In the genomic region with DNA sequence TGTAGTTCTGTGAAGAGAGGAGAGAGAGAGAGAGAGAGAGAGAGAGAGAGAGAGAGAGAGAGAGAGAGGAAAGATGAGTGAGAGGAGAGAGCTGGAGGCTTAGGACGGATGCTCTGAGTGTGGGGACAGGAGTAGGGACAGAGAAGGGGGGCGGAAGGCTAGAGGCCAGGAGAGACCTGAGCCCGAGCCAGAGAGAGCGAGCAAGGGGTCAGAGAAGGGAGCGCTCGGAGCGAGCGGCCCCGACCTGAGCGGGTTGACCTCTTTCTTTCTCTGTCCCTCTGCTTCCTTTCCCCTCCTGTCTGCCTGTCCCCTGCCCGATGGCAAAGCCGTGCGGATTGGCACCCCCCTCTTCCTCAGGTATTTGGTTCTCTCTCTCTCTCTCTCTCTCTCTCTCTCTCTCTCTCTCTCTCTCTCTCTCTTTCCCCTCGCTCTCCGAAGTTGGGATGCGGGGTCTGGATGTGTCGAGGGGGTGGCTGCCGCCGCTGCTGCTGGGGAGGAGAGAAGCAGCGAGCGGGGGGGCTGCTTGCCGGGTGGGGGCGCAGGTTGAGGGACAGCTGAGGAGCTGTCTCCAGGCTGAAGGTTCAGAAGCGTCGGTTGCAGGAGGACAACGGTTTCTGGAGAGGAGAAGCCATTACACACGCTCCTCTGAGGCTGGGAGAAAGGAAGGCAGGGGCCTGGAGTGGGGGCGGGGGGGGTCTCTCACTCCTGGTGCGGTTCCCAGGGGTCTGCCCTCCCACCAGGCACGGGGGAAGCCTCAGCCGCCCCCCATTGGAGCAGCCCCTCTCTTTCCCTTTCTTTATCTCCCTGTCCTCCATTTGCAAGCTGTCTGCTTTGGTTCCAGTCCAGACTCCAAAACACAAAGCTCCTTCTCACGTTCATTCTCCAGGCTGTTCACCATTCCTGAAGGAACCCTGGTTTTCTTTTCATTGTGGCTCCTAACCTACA, we compare ENCODE assay signal across 8 mouse cellular contexts. TPM values are rescaled to one million over a fixed set of nuclear protein-coding genes. Genes with fewer than 3 reads are reported as not detected.
DNase-seq lines count a peak whose midpoint lies in the region; ATAC-seq and TF ChIP-seq lines count a peak whose summit lies in the region.

No protein-coding gene starts in this region.

- H3K4me2 ChIP-seq in heart, postnatal 0 days (ENCODE audit: low read depth, low read length), result peak overlapping the region; percentile 98
- H3K4me2 ChIP-seq in midbrain, embryonic 12.5 days (replicated peaks), result peak overlapping the region; percentile 80

- CTCF ChIA-PET in Patski (lab: Charles Lee), result interaction anchor here (0.9 to 1.3 kb wide), 3 partner anchors 524 to 1017 kb away, joined by 3 read pairs; no protein-coding TSS in a partner anchor

- intact Hi-C loops in gastrocnemius, postnatal 36 days (cut with DNase I), result loop anchor here (5.0 kb wide), 3 partner anchors 63 to 293 kb away; no protein-coding TSS in a partner anchor

- no peaks in the 10 kb centered on the region for H3K36me3 ChIP-seq in heart, postnatal 0 days (replicated peaks; ENCODE audit: control insufficient read depth, insufficient read depth, low read length)
- 0 out of 2 replicates have a peak, but pooled peaks cover 3% of the 10 kb centered on the region for H3K36me3 ChIP-seq in midbrain, embryonic 12.5 days

- no peak for TF ChIP-seq EP300 in heart, postnatal 0 days (IDR thresholded peaks at IDR 0.05; ENCODE audit: low read depth)

- H3K27me3 ChIP-seq in Patski, result no peaks in the 10 kb centered on the region
- H3K27me3 ChIP-seq in heart, postnatal 0 days (ENCODE audit: control insufficient read depth, insufficient read depth, low read length), result no peaks in the 10 kb centered on the region
- no peaks in the 10 kb centered on the region for H3K27me3 ChIP-seq in midbrain, embryonic 12.5 days

- WGBS in heart, postnatal 0 days, result 2% methylated on average over 18 of the region's 32 CpGs
- 0% methylated on average over 19 of the region's 32 CpGs for WGBS in midbrain, embryonic 12.5 days

- peak overlapping the region; percentile 85 for H3K27ac ChIP-seq in heart, postnatal 0 days (ENCODE audit: low read depth)
- H3K27ac ChIP-seq in midbrain, embryonic 12.5 days (replicated peaks), result peak overlapping the region; percentile 98

- H3K9me3 ChIP-seq in heart, postnatal 0 days (replicated peaks; ENCODE audit: control insufficient read depth, low read length), result no peaks in the 10 kb centered on the region
- H3K9me3 ChIP-seq in midbrain, embryonic 12.5 days, result no peaks in the 10 kb centered on the region

- H3K4me3 ChIP-seq in heart, postnatal 0 days (ENCODE audit: low read depth, low read length), result peak overlapping the region; percentile 70
- H3K4me3 ChIP-seq in midbrain, embryonic 12.5 days, result peak overlapping the region; percentile 86

- peak; percentile 33 for DNase-seq in gastrocnemius, adult 18-20 months (ENCODE audit: low spot score)
- no peak for DNase-seq in gastrocnemius, postnatal 36 days
- DNase-seq in Patski (ENCODE audit: low read depth, low spot score), result no peak
- DNase-seq in embryo, embryonic 9.5 days (ENCODE audit: extremely low spot score), result peak; percentile 76
- peak; percentile 57 for DNase-seq in heart, postnatal 0 days (ENCODE audit: low spot score)
- peak; percentile 34 to 43 for DNase-seq in layer of hippocampus, postnatal 14 days (ENCODE audit: low spot score in 2 of 2)
- peak; percentile 60 for DNase-seq in yolk sac, embryonic 10.5 days (ENCODE audit: low spot score)

- H3K9ac ChIP-seq in heart, postnatal 0 days (replicated peaks; ENCODE audit: low read depth, low read length), result peak overlapping the region; percentile 66
- peak overlapping the region; percentile 98 for H3K9ac ChIP-seq in midbrain, embryonic 12.5 days (replicated peaks)

- in situ Hi-C loops in Patski (cut with MboI; ENCODE audit: low pct_unique_long_range_greater_than_20kb), result loop anchor here (5.0 to 10.0 kb wide), 2 partner anchors 293 to 1014 kb away; no protein-coding TSS in a partner anchor

- POLR2A ChIA-PET in Patski (lab: Charles Lee), result interaction anchor here (0.6 to 1.1 kb wide), 11 partner anchors 24 to 1744 kb away, joined by 3 to 6 read pairs (median 3); no protein-coding TSS in a partner anchor

- peak; percentile 21 for TF ChIP-seq CTCF in Patski (IDR thresholded peaks at IDR 0.05)
- no peak for TF ChIP-seq CTCF in heart, postnatal 0 days (IDR thresholded peaks at IDR 0.05; ENCODE audit: low read depth)

- H3K4me1 ChIP-seq in heart, postnatal 0 days (ENCODE audit: control insufficient read depth, insufficient read depth), result peaks cover 14% of the 10 kb centered on the region
- H3K4me1 ChIP-seq in midbrain, embryonic 12.5 days, result peaks cover 40% of the 10 kb centered on the region

- ATAC-seq in Patski, result no peak
- ATAC-seq in heart, postnatal 0 days (ENCODE audit: insufficient read depth, low read depth), result peak; percentile 57
- peak; percentile 45 for ATAC-seq in midbrain, embryonic 12.5 days (ENCODE audit: low FRiP score, low read depth)

RNA-seq across cellular contexts. Expression of a gene that starts 4.0 kb away (rescaled TPM):
- 10 to 100 TPM; 20.8 to 24.5 TPM for total RNA-seq in gastrocnemius, adult 18-20 months (2021)
- 10 to 100 TPM in 1 of 2 experiments, 1 to 10 TPM in 1; 9.3 to 12.0 TPM for total RNA-seq in gastrocnemius, postnatal 36 days (2021)
- 22.6 TPM for polyA plus RNA-seq in Patski (2021)
- total RNA-seq in heart, postnatal 0 days (2014; rRNA removed; ENCODE audit: low replicate concordance), result 5.5 and 6.6 TPM in 2 replicates
- 1.0 and 1.1 TPM in 2 replicates for polyA plus RNA-seq in heart, postnatal 0 days (2015; fragmentation: Nextera tagmentation; extraction: Ambion mirVana)
- 10 to 100 TPM; 56.0 to 57.6 TPM for total RNA-seq in layer of hippocampus, postnatal 14 days (2021)
- polyA plus RNA-seq in midbrain, embryonic 12.5 days (2016; fragmentation: Nextera tagmentation; extraction: Ambion mirVana), result 20.2 and 23.6 TPM in 2 replicates

Comparison
In these comparisons a context has a peak if more than half of its experiments do, and no peak if none do; other contexts are left out.
1. DNase-seq: peak in gastrocnemius, adult 18-20 months (single experiment), embryo, embryonic 9.5 days (single experiment), heart, postnatal 0 days (single experiment), layer of hippocampus, postnatal 14 days (2 of 2) and yolk sac, embryonic 10.5 days (single experiment); none in gastrocnemius, postnatal 36 days (0 of 2) and Patski (single experiment).